Mouse (Mus musculus): Measurements from ENCODE around the gene Ptk7. TPM values are rescaled to one million over a fixed set of nuclear protein-coding genes. Genes with fewer than 3 reads are reported as not detected.

Gene Ptk7
- polyA plus RNA-seq, 1 experiment from 2014 or later, result 55.3 TPM

GRCm38 (mm10) chr17:46551369-46551768 lies 77.9 kb downstream of the Ptk7 start:
- WGBS, result 91% methylated on average over 6 of the region's 6 CpGs
- no peak overlapping the region for H3K4me2 ChIP-seq
- no peak overlapping the region for H3K27ac ChIP-seq
- no peak overlapping the region for H3K4me3 ChIP-seq (replicated peaks)
- H3K36me3 ChIP-seq (replicated peaks), result peaks cover 40% of the 10 kb centered on the region
- peaks cover 22% of the 10 kb centered on the region; the same call in 1 of the 2 replicates for H3K27me3 ChIP-seq
- no peak for ATAC-seq (ENCODE audit: low FRiP score)
- H3K4me1 ChIP-seq, result peaks cover 39% of the 10 kb centered on the region
- no peaks in the 10 kb centered on the region for H3K9me3 ChIP-seq
- no peak overlapping the region for H3K9ac ChIP-seq

- H3K4me1 ChIP-seq, result peaks cover 41% of the 10 kb centered on the region
- 90% methylated on average over 7 of the region's 7 CpGs for WGBS
- no peaks in the 10 kb centered on the region for H3K9me3 ChIP-seq
- no peak overlapping the region for H3K27ac ChIP-seq
- no peak for ATAC-seq (ENCODE audit: low FRiP score)
- peaks cover 26% of the 10 kb centered on the region; the same call in 1 of the 2 replicates for H3K27me3 ChIP-seq
- H3K4me2 ChIP-seq, result no peak overlapping the region
- H3K4me3 ChIP-seq (replicated peaks), result no peak overlapping the region
- peaks cover 40% of the 10 kb centered on the region for H3K36me3 ChIP-seq (replicated peaks)
- no peak overlapping the region for H3K9ac ChIP-seq
These were observed 78.4 kb downstream of the Ptk7 start for GRCm38 (mm10) chr17:46550904-46551303.

- Histone ChIP-seq H3K27ac (no peak overlapping the region), H3K9me3 (no peaks in the 10 kb centered on the region), H3K36me3 (replicated peaks) (peaks cover 40% of the 10 kb centered on the region), H3K27me3 (peaks cover 36% of the 10 kb centered on the region; the same call in 1 of the 2 replicates), H3K9ac (no peak overlapping the region), H3K4me1 (peaks cover 41% of the 10 kb centered on the region), H3K4me2 (no peak overlapping the region), H3K4me3 (replicated peaks) (no peak overlapping the region)
- no peak for ATAC-seq (ENCODE audit: low FRiP score)
- 87% methylated on average over 9 of the region's 9 CpGs for WGBS
These were observed 79.7 kb downstream of the Ptk7 start for GRCm38 (mm10) chr17:46549642-46550041.

- peaks cover 36% of the 10 kb centered on the region for H3K4me1 ChIP-seq
- H3K36me3 ChIP-seq (replicated peaks), result peaks cover 40% of the 10 kb centered on the region
- WGBS, result 26% methylated on average over 8 of the region's 8 CpGs
- no peak overlapping the region for H3K27ac ChIP-seq
- no peak overlapping the region for H3K4me2 ChIP-seq
- no peak overlapping the region for H3K4me3 ChIP-seq (replicated peaks)
- no peak for ATAC-seq (ENCODE audit: low FRiP score)
- H3K27me3 ChIP-seq, result peaks cover 38% of the 10 kb centered on the region; the same call in 1 of the 2 replicates
- H3K9me3 ChIP-seq, result no peaks in the 10 kb centered on the region
- no peak overlapping the region for H3K9ac ChIP-seq
These were observed 80.1 kb downstream of the Ptk7 start for GRCm38 (mm10) chr17:46549193-46549592.

GRCm38 (mm10) chr17:46548741-46549140 lies 80.6 kb downstream of the Ptk7 start:
- no peak overlapping the region for H3K27ac ChIP-seq
- peaks cover 38% of the 10 kb centered on the region; the same call in 1 of the 2 replicates for H3K27me3 ChIP-seq
- H3K9ac ChIP-seq, result no peak overlapping the region
- H3K4me3 ChIP-seq (replicated peaks), result no peak overlapping the region
- H3K36me3 ChIP-seq (replicated peaks), result peaks cover 40% of the 10 kb centered on the region
- H3K9me3 ChIP-seq, result no peaks in the 10 kb centered on the region
- 57% methylated on average over 11 of the region's 11 CpGs for WGBS
- H3K4me2 ChIP-seq, result no peak overlapping the region
- H3K4me1 ChIP-seq, result peaks cover 32% of the 10 kb centered on the region
- no peak for ATAC-seq (ENCODE audit: low FRiP score)

GRCm38 (mm10) chr17:46547923-46548322 lies 81.4 kb downstream of the Ptk7 start:
- Histone ChIP-seq H3K27ac (no peak overlapping the region), H3K4me3 (replicated peaks) (no peak overlapping the region), H3K27me3 (peaks cover 38% of the 10 kb centered on the region; the same call in 1 of the 2 replicates), H3K9me3 (no peaks in the 10 kb centered on the region), H3K9ac (no peak overlapping the region), H3K4me1 (peaks cover 24% of the 10 kb centered on the region), H3K4me2 (no peak overlapping the region), H3K36me3 (replicated peaks) (peaks cover 40% of the 10 kb centered on the region)
- 14% methylated on average over 3 of the region's 3 CpGs for WGBS
- no peak for ATAC-seq (ENCODE audit: low FRiP score)

GRCm38 (mm10) chr17:46546995-46547394 lies 82.3 kb downstream of the Ptk7 start:
- no peak overlapping the region for H3K27ac ChIP-seq
- 6% methylated on average over 8 of the region's 8 CpGs for WGBS
- no peak for ATAC-seq (ENCODE audit: low FRiP score)
- peaks cover 16% of the 10 kb centered on the region for H3K4me1 ChIP-seq
- no peaks in the 10 kb centered on the region for H3K9me3 ChIP-seq
- peak overlapping the region; percentile 92 for H3K4me2 ChIP-seq
- peaks cover 38% of the 10 kb centered on the region; the same call in 1 of the 2 replicates for H3K27me3 ChIP-seq
- H3K9ac ChIP-seq, result peak overlapping the region; percentile 81; the same call in 1 of the 2 replicates
- H3K36me3 ChIP-seq (replicated peaks), result peaks cover 37% of the 10 kb centered on the region
- no peak overlapping the region for H3K4me3 ChIP-seq (replicated peaks)

GRCm38 (mm10) chr17:46546591-46546990 lies 82.7 kb downstream of the Ptk7 start:
- 6% methylated on average over 7 of the region's 7 CpGs for WGBS
- Histone ChIP-seq H3K4me3 (replicated peaks) (peak overlapping the region; percentile 69), H3K9ac (peak overlapping the region; percentile 81), H3K36me3 (replicated peaks) (peaks cover 33% of the 10 kb centered on the region), H3K27me3 (peaks cover 38% of the 10 kb centered on the region; the same call in 1 of the 2 replicates), H3K4me2 (peak overlapping the region; percentile 92), H3K9me3 (no peaks in the 10 kb centered on the region), H3K27ac (no peak overlapping the region), H3K4me1 (peaks cover 16% of the 10 kb centered on the region)
- no peak for ATAC-seq (ENCODE audit: low FRiP score)

GRCm38 (mm10) chr17:46545813-46546564 lies 83.3 kb downstream of the Ptk7 start, which contains the start of gene Cul9:
Gene Cul9 (minus strand): TSS chr17:46546388.
- no peaks in the 10 kb centered on the region for H3K9me3 ChIP-seq
- H3K36me3 ChIP-seq (replicated peaks), result peaks cover 33% of the 10 kb centered on the region
- H3K9ac ChIP-seq, result peak within 1 kb of the TSS; percentile 81
- under 1% methylated on average over 47 of the region's 49 CpGs for WGBS
- H3K27ac ChIP-seq, result no peak within 1 kb of the TSS
- H3K4me3 ChIP-seq (replicated peaks), result peak within 1 kb of the TSS; percentile 69
- H3K27me3 ChIP-seq, result peaks cover 38% of the 10 kb centered on the region; the same call in 1 of the 2 replicates
- H3K4me2 ChIP-seq, result peak within 1 kb of the TSS; percentile 92
- H3K4me1 ChIP-seq, result peaks cover 16% of the 10 kb centered on the region
- peak; percentile 82 for ATAC-seq (ENCODE audit: low FRiP score)

- Histone ChIP-seq H3K36me3 (replicated peaks) (peaks cover 28% of the 10 kb centered on the region), H3K4me1 (peaks cover 16% of the 10 kb centered on the region), H3K4me2 (no peak overlapping the region), H3K27me3 (peaks cover 43% of the 10 kb centered on the region; the same call in 1 of the 2 replicates), H3K4me3 (replicated peaks) (no peak overlapping the region), H3K27ac (no peak overlapping the region), H3K9ac (no peak overlapping the region), H3K9me3 (no peaks in the 10 kb centered on the region)
- ATAC-seq (ENCODE audit: low FRiP score), result no peak
- WGBS, result 92% methylated on average over 12 of the region's 12 CpGs
These were observed 85.6 kb downstream of the Ptk7 start for GRCm38 (mm10) chr17:46543661-46544060.

- no peak overlapping the region for H3K4me2 ChIP-seq
- H3K9ac ChIP-seq, result no peak overlapping the region
- peaks cover 8% of the 10 kb centered on the region; the same call in 1 of the 2 replicates for H3K36me3 ChIP-seq (replicated peaks)
- WGBS, result 39% methylated on average over 12 of the region's 12 CpGs
- no peak for ATAC-seq (ENCODE audit: low FRiP score)
- no peaks in the 10 kb centered on the region for H3K4me1 ChIP-seq
- H3K4me3 ChIP-seq (replicated peaks), result no peak overlapping the region
- H3K27ac ChIP-seq, result no peak overlapping the region
- H3K9me3 ChIP-seq, result no peaks in the 10 kb centered on the region
- H3K27me3 ChIP-seq, result peaks cover 31% of the 10 kb centered on the region
These were observed 103.6 kb downstream of the Ptk7 start for GRCm38 (mm10) chr17:46525579-46526307.

GRCm38 (mm10) chr17:46525065-46525464 lies 104.2 kb downstream of the Ptk7 start:
- H3K9me3 ChIP-seq, result no peaks in the 10 kb centered on the region
- no peak overlapping the region for H3K4me2 ChIP-seq
- H3K4me3 ChIP-seq (replicated peaks), result no peak overlapping the region
- 91% methylated on average over 10 of the region's 10 CpGs for WGBS
- H3K27ac ChIP-seq, result no peak overlapping the region
- ATAC-seq (ENCODE audit: low FRiP score), result no peak
- no peaks in the 10 kb centered on the region for H3K4me1 ChIP-seq
- H3K9ac ChIP-seq, result no peak overlapping the region
- peaks cover 37% of the 10 kb centered on the region for H3K27me3 ChIP-seq
- H3K36me3 ChIP-seq (replicated peaks), result peaks cover 8% of the 10 kb centered on the region; the same call in 1 of the 2 replicates
